Mouse (Mus musculus): ENCODE results near the gene Fer1l5. TPM values are rescaled to one million over a fixed set of nuclear protein-coding genes. Genes with fewer than 3 reads are reported as not detected.

Fer1l5 gene
- total RNA-seq, 2 experiments from 2014 or later, result not detected

Small RNAs within 50 kb of the gene (microRNA-seq; reads per million reads assigned to microRNA genes)
- gene Mir6898, result not detected

Other genes starting within 250 kb of the Fer1l5 start
- gene Uggt1, start 127.6 kb upstream of the Fer1l5 start, total RNA-seq (2021), result 10 to 100 TPM; 28.1 to 29.3 TPM
- under 1 TPM; 0.30 to 0.66 TPM for gene Neurl3, start 97.6 kb upstream of the Fer1l5 start, total RNA-seq (2021)
- gene Arid5a, start 64.6 kb upstream of the Fer1l5 start, total RNA-seq (2021), result 10 to 100 TPM in 1 of 2 experiments, 1 to 10 TPM in 1; 6.3 to 15.4 TPM
- gene Kansl3, start 3.1 kb upstream of the Fer1l5 start, total RNA-seq (2021), result 10 to 100 TPM; 31.9 to 40.6 TPM
- gene Lman2l, start 73.0 kb downstream of the Fer1l5 start, total RNA-seq (2021), result 10 to 100 TPM; 21.0 to 22.2 TPM
- gene Cnnm4, start 99.3 kb downstream of the Fer1l5 start, total RNA-seq (2021), result 1 to 10 TPM; 7.6 to 8.2 TPM
- 10 to 100 TPM; 11.6 TPM for gene Cnnm3, start 139.6 kb downstream of the Fer1l5 start, total RNA-seq (2021)
- gene Ankrd23, start 164.6 kb downstream of the Fer1l5 start, total RNA-seq (2021), result 1,000 to 10,000 TPM; 3,219 to 3,282 TPM
- gene Gm42417, start 167.1 kb downstream of the Fer1l5 start, total RNA-seq (2021), result 1,000 to 10,000 TPM; 1,348 to 1,458 TPM
- 1 to 10 TPM; 7.3 to 8.6 TPM for gene Ankrd39, start 175.2 kb downstream of the Fer1l5 start, total RNA-seq (2021)
- gene Sema4c, start 186.1 kb downstream of the Fer1l5 start, total RNA-seq (2021), result 1 to 10 TPM; 4.7 to 6.8 TPM

Measured in gastrocnemius, adult 18-20 months (tissue).